Mouse (Mus musculus): ENCODE data around the gene Ulk4. TPM values are rescaled to one million over a fixed set of nuclear protein-coding genes. Genes with fewer than 3 reads are reported as not detected.
A peak's percentile ranks its signal among the peaks of the same experiment; 100 is the strongest.

Gene Ulk4
- polyA plus RNA-seq, 1 experiment from 2014 or later: 193 TPM

DNA sequence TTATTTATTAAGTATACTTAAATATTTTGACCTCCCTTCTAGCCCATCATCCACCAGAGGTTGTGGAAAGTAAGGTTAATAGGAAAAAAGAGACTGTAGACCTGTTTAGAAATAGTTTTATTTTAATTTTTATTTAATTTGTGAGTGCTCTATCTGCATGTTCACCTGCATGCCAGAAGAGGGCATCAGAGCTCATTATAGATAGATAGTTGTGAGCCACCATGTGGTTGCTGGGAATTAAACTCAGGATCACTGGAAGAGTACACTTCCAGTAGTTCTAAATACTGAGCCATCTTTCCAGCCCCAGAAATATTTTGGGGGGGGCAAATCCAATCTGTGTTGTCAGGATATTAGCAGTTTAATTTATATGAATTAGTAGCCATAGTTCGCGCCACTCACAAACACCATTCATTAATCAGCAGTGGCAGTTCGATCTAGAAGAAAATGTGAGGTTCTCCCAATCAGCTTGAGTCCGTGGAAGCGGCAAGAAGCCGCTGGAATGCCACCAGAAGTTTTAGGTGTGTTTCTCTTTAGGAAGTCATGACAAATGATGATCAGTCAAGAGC lies 6.7 kb upstream of the Ulk4 start:
- Histone ChIP-seq H3K9me3 (peaks cover 14% of the 10 kb centered on the region; the same call in 1 of the 2 replicates), H3K4me2 (no peak overlapping the region), H3K9ac (replicated peaks) (no peak overlapping the region), H3K4me3 (replicated peaks) (no peak overlapping the region), H3K4me1 (replicated peaks) (0 out of 2 replicates have a peak, but pooled peaks cover under 1% of the 10 kb centered on the region), H3K27me3 (no peaks in the 10 kb centered on the region), H3K36me3 (peaks cover 5% of the 10 kb centered on the region), H3K27ac (no peak overlapping the region)
- WGBS: 99% methylated on average over 6 of the region's 6 CpGs
- no peak for ATAC-seq (ENCODE audit: insufficient number of reproducible peaks, insufficient read depth, low FRiP score, low TSS enrichment, low read depth)

DNA sequence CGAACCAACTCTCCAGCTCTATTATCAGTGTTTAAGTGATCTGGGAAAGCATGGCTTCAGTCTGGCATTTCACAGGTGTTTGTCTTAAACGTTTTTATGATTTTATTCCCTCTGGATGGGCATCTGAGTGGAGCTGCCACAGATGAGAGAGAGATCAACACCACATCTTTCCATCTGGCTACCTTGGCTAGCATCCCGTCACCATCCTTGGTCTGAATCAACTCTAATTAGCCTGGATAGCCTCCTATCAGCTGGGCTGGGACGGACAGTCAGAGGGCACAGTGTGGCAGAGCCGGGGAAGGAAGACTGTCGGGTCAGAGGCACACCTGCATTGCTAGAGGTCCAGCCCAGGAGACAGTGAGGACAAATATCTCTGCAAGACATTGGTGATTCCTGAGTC lies 4.9 kb upstream of the Ulk4 start:
- Histone ChIP-seq H3K27me3 (no peaks in the 10 kb centered on the region), H3K36me3 (peaks cover 5% of the 10 kb centered on the region), H3K27ac (no peak overlapping the region), H3K9ac (replicated peaks) (no peak overlapping the region), H3K4me1 (replicated peaks) (0 out of 2 replicates have a peak, but pooled peaks cover 8% of the 10 kb centered on the region), H3K9me3 (peaks cover 14% of the 10 kb centered on the region; the same call in 1 of the 2 replicates), H3K4me3 (replicated peaks) (no peak overlapping the region), H3K4me2 (no peak overlapping the region)
- WGBS: 86% methylated on average over 6 of the region's 6 CpGs
- ATAC-seq (ENCODE audit: insufficient number of reproducible peaks, insufficient read depth, low FRiP score, low TSS enrichment, low read depth): no peak

DNA sequence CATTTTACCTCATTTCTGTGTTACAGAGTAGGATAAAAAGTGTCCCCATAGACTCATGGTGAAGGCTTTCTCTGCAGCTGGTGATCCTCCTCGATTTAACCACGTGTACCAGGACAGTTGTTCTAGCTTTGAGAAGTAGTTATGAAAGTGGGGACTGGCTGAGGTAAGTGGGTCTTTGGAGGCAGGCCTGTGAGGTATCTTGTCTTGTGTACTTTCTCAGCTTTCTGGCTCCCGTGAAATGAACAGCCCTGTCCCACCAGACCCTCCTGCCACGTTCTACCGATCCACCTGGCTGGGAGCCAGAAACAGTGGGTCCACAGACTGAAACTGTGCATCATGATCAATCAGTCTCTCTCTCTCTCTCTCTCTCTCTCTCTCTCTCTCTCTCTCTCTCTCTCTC lies 2.2 kb upstream of the Ulk4 start:
- H3K36me3 ChIP-seq: peaks cover 5% of the 10 kb centered on the region
- no peaks in the 10 kb centered on the region for H3K27me3 ChIP-seq
- no peak overlapping the region for H3K9ac ChIP-seq (replicated peaks)
- no peak overlapping the region for H3K4me2 ChIP-seq
- whole genome bisulfite sequencing: 91% methylated on average over 5 of the region's 5 CpGs
- ATAC-seq (ENCODE audit: insufficient number of reproducible peaks, insufficient read depth, low FRiP score, low TSS enrichment, low read depth): no peak
- peaks cover 12% of the 10 kb centered on the region; the same call in 1 of the 2 replicates for H3K4me1 ChIP-seq (replicated peaks)
- no peak overlapping the region for H3K4me3 ChIP-seq (replicated peaks)
- H3K27ac ChIP-seq: no peak overlapping the region
- H3K9me3 ChIP-seq: peaks cover 12% of the 10 kb centered on the region; the same call in 1 of the 2 replicates

DNA sequence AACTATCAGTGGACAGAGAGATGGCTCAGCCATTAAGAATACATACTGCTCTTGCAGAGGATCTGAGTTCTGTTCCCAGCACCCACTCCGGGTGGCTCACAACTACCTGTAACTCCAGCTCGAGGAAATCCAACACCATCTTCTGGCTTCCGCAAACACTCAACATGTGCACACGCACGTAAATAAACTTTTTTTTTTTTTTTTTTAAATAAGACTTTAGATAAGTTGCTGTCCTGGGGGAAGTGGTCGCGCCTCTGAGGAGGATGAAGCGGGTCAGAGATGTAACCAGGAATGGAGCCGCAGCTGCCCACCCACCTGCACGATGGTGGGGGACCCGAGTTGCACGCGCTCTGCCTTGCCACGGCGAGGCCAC lies 266 bp downstream of the Ulk4 start:
- 19% methylated on average over 15 of the region's 15 CpGs for WGBS
- peaks cover 12% of the 10 kb centered on the region; the same call in 1 of the 2 replicates for H3K4me1 ChIP-seq (replicated peaks)
- H3K9me3 ChIP-seq: no peaks in the 10 kb centered on the region
- ATAC-seq (ENCODE audit: insufficient number of reproducible peaks, insufficient read depth, low FRiP score, low TSS enrichment, low read depth): no peak; the same call in 1 of the 2 replicates
- H3K27me3 ChIP-seq: no peaks in the 10 kb centered on the region
- 0 out of 2 replicates have a peak overlapping the region, but pooled peaks have one; percentile 81 for H3K27ac ChIP-seq
- H3K4me2 ChIP-seq: peak overlapping the region; percentile 79
- H3K4me3 ChIP-seq (replicated peaks): peak overlapping the region; percentile 63
- no peaks in the 10 kb centered on the region; the same call in 1 of the 2 replicates for H3K36me3 ChIP-seq
- peak overlapping the region; percentile 66 for H3K9ac ChIP-seq (replicated peaks)

DNA sequence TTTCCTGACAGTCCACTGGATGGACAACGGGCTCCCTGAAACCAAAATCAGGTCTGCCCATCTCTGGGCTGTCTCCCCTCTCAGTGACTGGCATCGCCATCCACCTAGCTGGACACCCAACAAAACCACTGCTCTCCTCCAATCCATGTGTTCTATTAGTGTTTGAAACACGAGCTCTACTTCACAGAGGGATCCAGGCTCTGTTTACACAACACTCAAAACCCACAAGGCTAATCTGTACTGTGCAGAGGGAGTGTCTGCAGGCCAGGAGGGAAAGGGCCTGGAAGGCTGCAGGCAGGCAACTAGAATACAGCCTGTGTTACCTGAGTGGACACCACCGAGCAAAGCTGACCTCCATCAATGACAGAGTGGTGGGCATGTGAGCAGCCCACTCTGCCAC lies 5.4 kb downstream of the Ulk4 start:
- no peak for ATAC-seq (ENCODE audit: insufficient number of reproducible peaks, insufficient read depth, low FRiP score, low TSS enrichment, low read depth)
- Histone ChIP-seq H3K4me2 (no peak overlapping the region), H3K9ac (replicated peaks) (no peak overlapping the region), H3K4me3 (replicated peaks) (no peak overlapping the region), H3K4me1 (replicated peaks) (peaks cover 2% of the 10 kb centered on the region; the same call in 1 of the 2 replicates), H3K27me3 (no peaks in the 10 kb centered on the region), H3K9me3 (no peaks in the 10 kb centered on the region), H3K27ac (no peak overlapping the region), H3K36me3 (no peaks in the 10 kb centered on the region)
- WGBS: 59% methylated on average over 4 of the region's 4 CpGs

DNA sequence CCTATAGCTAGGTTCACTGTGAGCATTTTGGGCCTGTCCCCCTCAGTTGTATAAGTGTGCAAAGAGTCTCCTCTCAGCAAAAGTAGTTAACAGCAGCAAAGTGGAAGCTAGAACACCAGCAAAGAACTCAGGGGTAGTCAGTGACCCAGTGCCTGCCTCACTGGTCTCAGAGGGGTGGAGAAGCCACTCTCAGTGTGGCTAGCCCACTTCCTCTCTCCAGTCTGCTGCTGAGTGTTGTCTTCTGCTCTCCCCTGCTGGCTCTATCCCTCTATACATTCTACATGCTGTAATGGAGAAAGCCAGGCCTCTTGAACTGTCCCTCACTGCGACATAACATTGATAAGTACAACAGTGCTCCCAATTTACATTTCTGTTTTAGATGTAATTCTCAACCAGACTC lies 5.8 kb downstream of the Ulk4 start:
- WGBS: 79% methylated on average over 1 of the region's 1 CpGs
- H3K4me2 ChIP-seq: no peak overlapping the region

DNA sequence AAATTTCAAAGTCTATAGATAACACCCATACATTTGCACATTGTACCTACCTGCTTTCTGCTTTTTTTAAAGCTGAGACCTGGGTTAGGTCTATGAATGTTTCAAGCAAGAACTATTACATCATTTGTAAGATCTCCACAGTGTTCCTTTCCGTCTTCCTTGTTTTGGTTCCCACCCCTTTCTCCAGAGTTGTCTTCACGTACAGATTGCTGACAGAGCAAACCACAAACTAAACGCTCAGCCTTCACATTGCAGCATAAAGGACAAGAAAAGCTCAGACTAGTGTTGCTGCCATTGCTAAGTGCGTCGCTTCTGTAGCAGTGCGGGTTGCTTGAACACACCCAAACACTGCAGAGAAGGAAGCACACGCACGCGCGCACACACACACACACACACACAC lies 11.7 kb downstream of the Ulk4 start:
- WGBS: 85% methylated on average over 10 of the region's 10 CpGs
- ATAC-seq (ENCODE audit: insufficient number of reproducible peaks, insufficient read depth, low FRiP score, low TSS enrichment, low read depth): no peak

More for the DNA sequence above, 5.8 kb downstream of the Ulk4 start:
- Histone ChIP-seq H3K4me1 (replicated peaks) (no peaks in the 10 kb centered on the region), H3K9me3 (no peaks in the 10 kb centered on the region), H3K27ac (no peak overlapping the region), H3K27me3 (no peaks in the 10 kb centered on the region), H3K4me3 (replicated peaks) (no peak overlapping the region), H3K9ac (replicated peaks) (no peak overlapping the region), H3K36me3 (no peaks in the 10 kb centered on the region)
- no peak for ATAC-seq (ENCODE audit: insufficient number of reproducible peaks, insufficient read depth, low FRiP score, low TSS enrichment, low read depth)

DNA sequence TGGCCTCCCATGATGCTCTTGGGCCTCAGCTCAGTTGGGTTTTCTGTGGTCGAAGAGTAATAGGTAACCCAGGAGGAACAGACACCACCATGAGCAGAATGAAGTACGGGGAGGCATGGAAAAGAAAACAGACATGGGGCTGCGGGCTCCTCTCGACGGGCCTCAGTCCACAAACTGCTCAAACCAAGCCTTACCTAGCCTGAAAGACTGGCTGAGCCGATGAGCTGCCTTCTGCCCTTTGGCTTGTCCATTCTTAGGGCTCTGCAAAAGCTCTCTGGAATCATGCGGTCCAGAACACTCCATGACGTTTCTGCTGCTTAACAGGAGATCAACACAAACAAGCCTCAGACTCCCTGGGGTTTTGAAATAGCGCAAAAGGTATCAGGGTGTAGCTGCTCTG lies 19.9 kb downstream of the Ulk4 start:
- no peak for ATAC-seq (ENCODE audit: insufficient number of reproducible peaks, insufficient read depth, low FRiP score, low TSS enrichment, low read depth)
- Histone ChIP-seq H3K36me3 (peaks cover 11% of the 10 kb centered on the region), H3K4me2 (no peak overlapping the region), H3K9me3 (no peaks in the 10 kb centered on the region), H3K27me3 (no peaks in the 10 kb centered on the region), H3K4me1 (replicated peaks) (no peaks in the 10 kb centered on the region), H3K27ac (no peak overlapping the region), H3K4me3 (replicated peaks) (no peak overlapping the region), H3K9ac (replicated peaks) (no peak overlapping the region)
- 77% methylated on average over 9 of the region's 9 CpGs for WGBS

More for the DNA sequence above, 11.7 kb downstream of the Ulk4 start:
- H3K27me3 ChIP-seq: no peaks in the 10 kb centered on the region
- H3K9ac ChIP-seq (replicated peaks): no peak overlapping the region
- no peak overlapping the region for H3K4me3 ChIP-seq (replicated peaks)
- no peaks in the 10 kb centered on the region for H3K36me3 ChIP-seq
- no peak overlapping the region for H3K27ac ChIP-seq
- H3K4me2 ChIP-seq: no peak overlapping the region
- H3K9me3 ChIP-seq: no peaks in the 10 kb centered on the region
- H3K4me1 ChIP-seq (replicated peaks): no peaks in the 10 kb centered on the region

DNA sequence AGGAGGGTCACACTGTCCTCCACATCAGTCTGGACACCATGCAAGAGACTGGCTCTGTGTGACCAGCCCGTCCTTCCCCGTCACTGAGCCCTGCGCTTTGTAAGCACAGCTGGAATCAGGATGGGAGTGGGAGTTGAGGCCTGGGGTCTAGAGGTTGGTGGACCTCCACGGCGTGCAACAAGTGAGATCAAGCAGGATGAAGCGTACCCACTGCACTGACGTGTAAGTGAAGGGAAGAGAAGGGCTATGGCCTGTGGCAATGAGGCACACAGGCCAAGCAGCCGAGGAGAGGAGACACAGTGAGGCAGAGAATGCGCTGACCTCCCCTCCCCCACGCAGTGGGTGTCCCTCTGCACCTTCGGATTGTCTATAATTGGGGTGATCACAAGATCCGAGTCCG lies 22.2 kb downstream of the Ulk4 start:
- Histone ChIP-seq H3K36me3 (peaks cover 11% of the 10 kb centered on the region), H3K4me1 (replicated peaks) (no peaks in the 10 kb centered on the region), H3K9me3 (no peaks in the 10 kb centered on the region), H3K9ac (replicated peaks) (no peak overlapping the region), H3K4me3 (replicated peaks) (no peak overlapping the region), H3K4me2 (no peak overlapping the region), H3K27ac (no peak overlapping the region), H3K27me3 (no peaks in the 10 kb centered on the region)
- 90% methylated on average over 13 of the region's 13 CpGs for WGBS
- ATAC-seq (ENCODE audit: insufficient number of reproducible peaks, insufficient read depth, low FRiP score, low TSS enrichment, low read depth): no peak

DNA sequence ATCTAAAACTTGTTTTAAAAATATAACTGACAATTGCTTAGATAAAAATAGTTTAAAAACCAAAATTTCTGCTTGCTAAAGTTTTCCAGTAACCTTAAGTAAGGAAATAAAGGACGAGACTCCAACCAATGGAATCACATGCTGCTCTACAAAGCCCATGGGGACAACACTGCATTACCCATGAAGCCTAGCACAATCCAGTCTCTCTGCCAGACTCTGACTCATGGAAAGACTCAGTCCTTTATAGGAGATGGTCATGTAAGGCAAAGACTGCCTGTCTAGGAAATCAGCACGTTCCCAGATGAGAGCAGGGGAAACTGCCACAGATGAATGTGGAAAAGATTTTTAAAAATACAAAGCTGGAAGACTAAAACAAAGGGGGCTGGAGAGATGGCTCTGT lies 23.0 kb downstream of the Ulk4 start:
- Histone ChIP-seq H3K9ac (replicated peaks) (no peak overlapping the region), H3K4me1 (replicated peaks) (no peaks in the 10 kb centered on the region), H3K36me3 (peaks cover 11% of the 10 kb centered on the region), H3K4me3 (replicated peaks) (no peak overlapping the region), H3K9me3 (no peaks in the 10 kb centered on the region), H3K27ac (no peak overlapping the region), H3K27me3 (no peaks in the 10 kb centered on the region), H3K4me2 (no peak overlapping the region)
- ATAC-seq (ENCODE audit: insufficient number of reproducible peaks, insufficient read depth, low FRiP score, low TSS enrichment, low read depth): no peak
- 89% methylated on average over 2 of the region's 2 CpGs for WGBS

DNA sequence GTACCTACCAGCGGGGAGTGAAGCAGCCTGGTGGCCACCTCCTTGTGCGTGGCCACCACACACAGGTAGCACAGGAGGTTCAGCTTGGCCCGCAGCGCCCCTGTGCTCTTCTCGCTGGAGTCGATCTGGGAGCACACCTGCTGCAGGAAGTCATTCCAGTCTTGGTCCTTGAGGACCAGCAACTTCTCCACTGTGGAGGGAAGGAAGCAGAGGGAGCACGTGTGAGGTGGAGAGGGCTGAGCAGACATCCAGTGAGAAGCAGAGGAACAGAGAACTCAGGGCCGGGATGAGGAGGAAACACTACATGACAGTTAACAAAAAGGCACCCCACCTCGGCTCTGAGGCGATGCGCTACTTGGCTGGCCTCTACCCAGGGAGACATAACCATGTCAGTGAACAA lies 26.1 kb downstream of the Ulk4 start:
- Histone ChIP-seq H3K27ac (no peak overlapping the region), H3K27me3 (no peaks in the 10 kb centered on the region), H3K9me3 (no peaks in the 10 kb centered on the region), H3K4me3 (replicated peaks) (no peak overlapping the region), H3K9ac (replicated peaks) (no peak overlapping the region), H3K4me2 (no peak overlapping the region), H3K4me1 (replicated peaks) (no peaks in the 10 kb centered on the region), H3K36me3 (peaks cover 11% of the 10 kb centered on the region)
- WGBS: 88% methylated on average over 11 of the region's 11 CpGs
- ATAC-seq (ENCODE audit: insufficient number of reproducible peaks, insufficient read depth, low FRiP score, low TSS enrichment, low read depth): no peak

DNA sequence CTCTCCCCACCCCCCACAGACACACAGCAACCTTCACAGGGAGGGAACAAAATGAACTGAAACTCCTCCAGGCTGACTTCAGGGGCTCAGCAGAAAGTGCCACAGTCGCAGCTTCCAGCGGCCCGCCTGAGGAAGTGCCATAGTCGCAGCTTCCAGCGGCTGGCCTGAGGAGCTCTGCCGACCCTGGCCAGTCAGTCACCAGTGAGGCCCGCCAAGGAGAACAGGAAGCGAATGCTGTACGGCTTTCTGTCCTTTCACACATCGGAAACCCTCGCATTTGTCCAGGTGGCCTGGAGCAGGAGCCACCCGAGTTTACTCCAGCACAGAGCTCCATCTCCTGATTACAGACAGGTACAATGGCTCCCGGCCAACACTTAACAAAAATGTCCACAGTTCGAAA lies 27.2 kb downstream of the Ulk4 start:
- no peak overlapping the region for H3K4me3 ChIP-seq (replicated peaks)
- WGBS: 42% methylated on average over 14 of the region's 14 CpGs
- ATAC-seq (ENCODE audit: insufficient number of reproducible peaks, insufficient read depth, low FRiP score, low TSS enrichment, low read depth): no peak
- H3K27ac ChIP-seq: no peak overlapping the region
- no peak overlapping the region for H3K4me2 ChIP-seq
- no peak overlapping the region for H3K9ac ChIP-seq (replicated peaks)
- no peaks in the 10 kb centered on the region for H3K9me3 ChIP-seq
- H3K27me3 ChIP-seq: no peaks in the 10 kb centered on the region
- no peaks in the 10 kb centered on the region for H3K4me1 ChIP-seq (replicated peaks)
- peaks cover 3% of the 10 kb centered on the region; the same call in 1 of the 2 replicates for H3K36me3 ChIP-seq

All from limb, embryonic 12.5 days (tissue).